Mouse (Mus musculus) myocyte (in vitro differentiated cells): ENCODE data around the gene Nuak1. TPM values are rescaled to one million over a fixed set of nuclear protein-coding genes. Genes with fewer than 3 reads are reported as not detected.

Experiments used
- H3K27me3 ChIP-seq: one replicate; pipeline ENCODE4 v1.6.1; 2011; ENCODE audit not compliant: control insufficient read depth, insufficient read depth, insufficient read length
- H3K36me3 ChIP-seq: one replicate; pipeline ENCODE4 v1.6.1; 2011; ENCODE audit not compliant: control insufficient read depth, insufficient read depth
- H3K4me2 ChIP-seq: one replicate; pipeline ENCODE4 v1.6.1; 2011; ENCODE audit warnings: low read depth, control low read depth
- H3K4me3 ChIP-seq: one replicate; pipeline ENCODE4 v1.5.1; 2011; ENCODE audit warnings: mild to moderate bottlenecking, control low read depth, moderate library complexity
- H3K79me2 ChIP-seq: one replicate; pipeline ENCODE4 v1.6.1; 2011; ENCODE audit not compliant: control insufficient read depth, insufficient read depth
- H3ac ChIP-seq: one replicate; pipeline ENCODE4 v1.6.1; 2011; ENCODE audit not compliant: control insufficient read depth, insufficient read length
- CEBPB ChIP-seq: IDR thresholded peaks from 2 replicates; pipeline ENCODE4 v1.6.1; 2011; ENCODE audit warnings: mild to moderate bottlenecking, moderate library complexity; ENCODE audit not compliant: poor library complexity, insufficient read depth, severe bottlenecking
- E2F4 ChIP-seq: IDR thresholded peaks from one replicate; pipeline ENCODE4 v1.6.1; 2011; ENCODE audit warnings: mild to moderate bottlenecking, control low read depth, moderate library complexity; ENCODE audit not compliant: insufficient read depth
- MAX ChIP-seq: IDR thresholded peaks from one replicate; pipeline ENCODE4 v1.6.1; 2011; ENCODE audit warnings: low read depth, mild to moderate bottlenecking, control low read depth
- MYOD1 ChIP-seq, 3 experiments: IDR thresholded peaks; one replicate each; pipeline ENCODE4 v1.6.1; 2011; ENCODE audit warnings: control low read depth in 2 of 3, low read depth in 2 of 3, mild to moderate bottlenecking in 2 of 3, moderate library complexity in 1 of 3; ENCODE audit not compliant: insufficient read length in 2 of 3, control insufficient read depth in 1 of 3
- MYOG ChIP-seq, 3 experiments: IDR thresholded peaks; one replicate each; pipeline ENCODE4 v1.6.1; 2011; ENCODE audit warnings: control low read depth in 2 of 3, low read depth in 2 of 3, mild to moderate bottlenecking in 2 of 3; ENCODE audit not compliant: insufficient read length in 2 of 3, control insufficient read depth in 1 of 3, insufficient read depth in 1 of 3
- POLR2A ChIP-seq: IDR thresholded peaks from one replicate; pipeline ENCODE4 v1.6.1; 2011; ENCODE audit warnings: low read depth, mild to moderate bottlenecking, control low read depth, moderate library complexity; ENCODE audit not compliant: insufficient read length
- POLR2AphosphoS2 ChIP-seq: IDR thresholded peaks from one replicate; pipeline ENCODE4 v1.6.1; 2011; ENCODE audit warnings: low read depth, control low read depth; ENCODE audit not compliant: insufficient read length
- REST ChIP-seq: IDR thresholded peaks from one replicate; pipeline ENCODE4 v1.6.1; 2011; ENCODE audit warnings: mild to moderate bottlenecking, control low read depth, moderate library complexity; ENCODE audit not compliant: insufficient read depth, insufficient read length
- SRF ChIP-seq: IDR thresholded peaks from one replicate; pipeline ENCODE4 v1.6.1; 2011; ENCODE audit warnings: low read depth; ENCODE audit not compliant: control insufficient read depth, insufficient read length
- TCF12 ChIP-seq: IDR thresholded peaks from one replicate; pipeline ENCODE4 v1.6.1; 2011; ENCODE audit warnings: mild to moderate bottlenecking, control low read depth; ENCODE audit not compliant: poor library complexity, insufficient read depth, severe bottlenecking
- TCF3 ChIP-seq: IDR thresholded peaks from one replicate; pipeline ENCODE4 v1.6.1; 2011; ENCODE audit warnings: low read depth, control low read depth; ENCODE audit not compliant: insufficient read length
- USF1 ChIP-seq: IDR thresholded peaks from one replicate; pipeline ENCODE4 v1.6.1; 2011; ENCODE audit warnings: low read depth, mild to moderate bottlenecking, control low read depth, moderate library complexity
- polyA plus RNA-seq: library from polyadenylated mRNA; unstranded; fragments of >200 nt; fragmentation: generic; extraction: Trizol; gene quantifications from one replicate; pipeline ENCODE4 v1.2.1, GENCODE M21; 2012; ENCODE audit warnings: missing spikeins

Gene Nuak1
- polyA plus RNA-seq, 1 experiment, result 21.8 TPM

DNA sequence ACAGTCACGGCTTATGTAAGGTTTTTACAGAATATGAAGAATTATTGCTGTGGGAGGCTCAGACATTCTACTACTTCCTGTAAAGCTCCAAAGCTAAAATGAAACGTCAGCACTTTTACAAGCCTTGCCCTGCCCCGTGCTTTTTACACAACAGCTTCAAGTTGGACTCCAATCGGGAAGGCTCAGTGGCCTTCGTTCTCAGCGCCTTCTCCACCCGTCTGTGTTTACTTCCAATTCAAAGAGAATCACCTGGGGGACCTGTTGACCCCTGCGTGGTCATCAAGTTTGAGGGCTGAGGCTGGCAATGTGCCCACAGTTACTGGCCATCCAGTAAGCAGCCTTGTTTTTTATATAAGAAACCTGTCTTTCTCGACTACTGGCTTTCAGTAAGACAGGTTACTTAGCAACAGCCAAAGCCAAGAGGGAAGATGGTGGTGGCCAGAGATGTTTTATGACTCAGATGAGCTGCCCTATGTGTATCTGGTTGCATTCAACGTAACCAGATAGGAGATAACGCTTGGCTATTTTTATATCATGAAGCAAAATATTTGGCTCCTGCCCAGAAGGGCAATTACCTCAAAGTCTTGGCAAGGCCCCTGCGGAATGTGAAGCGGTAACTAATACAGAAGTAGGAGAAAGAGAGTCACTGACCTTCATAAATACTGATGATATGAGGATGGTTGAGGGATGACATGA, 31.3 kb downstream of the Nuak1 start:
- Histone ChIP-seq H3K4me3 (no peak overlapping the region), H3K27me3 (no peaks in the 10 kb centered on the region), H3K36me3 (no peaks in the 10 kb centered on the region), H3K4me2 (peak overlapping the region; percentile 24), H3ac (no peak overlapping the region), H3K79me2 (peaks cover 27% of the 10 kb centered on the region)
- no peak for TF ChIP-seq MYOD1 (IDR thresholded peaks at IDR 0.05; ENCODE audit: control insufficient read depth in 1 of 3, insufficient read length in 2 of 3, low read depth in 2 of 3)
- TF ChIP-seq E2F4, result no peak
- no peak for TF ChIP-seq CEBPB
- no peak for TF ChIP-seq SRF
- no peak for TF ChIP-seq POLR2A
- no peak for TF ChIP-seq TCF12
- no peak for TF ChIP-seq REST
- no peak for TF ChIP-seq TCF3
- no peak for TF ChIP-seq MAX
- no peak for TF ChIP-seq POLR2AphosphoS2
- no peak for TF ChIP-seq MYOG (IDR thresholded peaks at IDR 0.05; ENCODE audit: control insufficient read depth in 1 of 3, insufficient read depth in 1 of 3, insufficient read length in 2 of 3, low read depth in 2 of 3)
- TF ChIP-seq USF1, result no peak

DNA sequence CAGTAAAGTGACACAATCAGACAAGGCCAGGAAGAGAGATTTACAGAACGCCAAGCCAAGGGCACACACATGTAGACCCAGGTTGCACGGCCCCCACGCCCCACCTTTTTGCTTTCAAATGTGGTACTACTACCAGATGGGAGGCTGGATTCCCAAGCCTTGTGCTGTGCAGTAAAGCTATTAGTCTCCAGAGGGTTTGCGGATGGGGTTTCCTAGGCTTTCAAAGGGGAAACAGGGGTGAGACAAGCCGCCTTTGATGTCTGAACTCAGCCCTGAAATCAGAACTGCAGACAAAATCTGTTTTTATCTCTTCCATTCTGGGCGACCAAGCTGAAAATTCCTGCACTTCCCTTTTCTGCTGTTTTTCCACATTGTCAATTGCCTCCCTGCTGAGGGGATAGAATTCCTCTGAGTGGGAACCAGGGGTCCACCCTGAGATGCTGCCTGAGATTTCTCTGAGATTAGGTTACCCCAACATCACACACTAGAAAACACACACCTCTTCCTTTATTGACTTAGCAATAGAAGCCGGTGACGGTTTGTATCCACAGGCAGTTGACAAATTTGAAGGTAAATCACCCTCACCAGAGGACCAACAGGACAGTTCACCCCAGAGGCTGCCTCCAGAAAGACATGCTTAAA, 35.1 kb downstream of the Nuak1 start:
- Histone ChIP-seq H3K4me3 (no peak overlapping the region), H3K36me3 (peaks cover 5% of the 10 kb centered on the region)
- TF ChIP-seq SRF, result no peak
- no peak for TF ChIP-seq E2F4
- TF ChIP-seq REST, result no peak

DNA sequence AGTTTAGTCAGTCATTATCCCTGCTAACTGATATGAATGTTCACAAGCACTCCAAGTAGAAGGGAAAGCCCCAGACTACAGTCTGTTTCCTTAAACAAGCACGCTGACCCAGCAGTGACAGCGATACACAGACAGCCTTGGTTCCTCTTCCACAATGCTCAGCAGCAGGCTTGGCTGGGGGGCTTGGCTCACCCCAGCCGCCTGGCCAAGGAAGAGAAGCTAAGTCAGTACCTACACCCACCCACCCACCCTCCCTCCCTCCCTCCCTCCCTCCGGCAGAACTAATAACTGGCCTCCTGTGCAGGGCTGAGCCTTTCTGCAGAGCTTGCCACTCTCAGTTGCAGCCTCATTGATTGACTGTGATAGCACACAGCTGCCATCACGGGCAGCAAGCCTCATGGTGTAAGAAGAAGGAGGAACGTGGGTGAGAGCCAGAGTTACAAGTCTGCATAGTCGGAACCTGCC, 38.5 kb downstream of the Nuak1 start:
- H3K27me3 ChIP-seq, result no peaks in the 10 kb centered on the region
- peaks cover 5% of the 10 kb centered on the region for H3K36me3 ChIP-seq
- H3K4me2 ChIP-seq, result no peak overlapping the region
- peaks cover 31% of the 10 kb centered on the region for H3K79me2 ChIP-seq
- peak in 1 of 3 experiments; percentile 29 for TF ChIP-seq MYOG (IDR thresholded peaks at IDR 0.05; ENCODE audit: control insufficient read depth in 1 of 3, insufficient read depth in 1 of 3, insufficient read length in 2 of 3, low read depth in 2 of 3)
- TF ChIP-seq MAX, result no peak
- no peak overlapping the region for H3ac ChIP-seq
- H3K4me3 ChIP-seq, result no peak overlapping the region

More for the DNA sequence above, 35.1 kb downstream of the Nuak1 start:
- H3ac ChIP-seq, result no peak overlapping the region
- H3K4me2 ChIP-seq, result no peak overlapping the region
- peaks cover 17% of the 10 kb centered on the region for H3K79me2 ChIP-seq
- H3K27me3 ChIP-seq, result no peaks in the 10 kb centered on the region

GRCm38 (mm10) chr10:84401189-84401588, 39.2 kb downstream of the Nuak1 start:
- TF ChIP-seq MYOG (IDR thresholded peaks at IDR 0.05; ENCODE audit: control insufficient read depth in 1 of 3, insufficient read depth in 1 of 3, insufficient read length in 2 of 3, low read depth in 2 of 3) (no peak), REST (no peak), TCF12 (no peak), E2F4 (no peak), USF1 (no peak), TCF3 (no peak), MYOD1 (IDR thresholded peaks at IDR 0.05; ENCODE audit: control insufficient read depth in 1 of 3, insufficient read length in 2 of 3, low read depth in 2 of 3) (no peak), SRF (no peak), MAX (no peak), CEBPB (no peak), POLR2A (no peak)
- H3K79me2 ChIP-seq, result peaks cover 31% of the 10 kb centered on the region
- no peak overlapping the region for H3K4me2 ChIP-seq
- H3K27me3 ChIP-seq, result no peaks in the 10 kb centered on the region
- H3K36me3 ChIP-seq, result peaks cover 5% of the 10 kb centered on the region
- no peak overlapping the region for H3ac ChIP-seq
- H3K4me3 ChIP-seq, result no peak overlapping the region

GRCm38 (mm10) chr10:84400037-84400681, 40.2 kb downstream of the Nuak1 start:
- Histone ChIP-seq H3K27me3 (no peaks in the 10 kb centered on the region), H3ac (no peak overlapping the region), H3K4me2 (no peak overlapping the region), H3K79me2 (peaks cover 31% of the 10 kb centered on the region), H3K4me3 (no peak overlapping the region), H3K36me3 (peaks cover 5% of the 10 kb centered on the region)
- TF ChIP-seq POLR2AphosphoS2, result no peak
- TF ChIP-seq CEBPB, result no peak
- no peak for TF ChIP-seq POLR2A
- TF ChIP-seq SRF, result no peak
- TF ChIP-seq TCF12, result no peak
- TF ChIP-seq MYOD1 (IDR thresholded peaks at IDR 0.05; ENCODE audit: control insufficient read depth in 1 of 3, insufficient read length in 2 of 3, low read depth in 2 of 3), result no peak
- TF ChIP-seq MYOG (IDR thresholded peaks at IDR 0.05; ENCODE audit: control insufficient read depth in 1 of 3, insufficient read depth in 1 of 3, insufficient read length in 2 of 3, low read depth in 2 of 3), result no peak
- TF ChIP-seq E2F4, result no peak
- no peak for TF ChIP-seq USF1
- no peak for TF ChIP-seq TCF3
- TF ChIP-seq REST, result no peak
- no peak for TF ChIP-seq MAX
